Mouse (Mus musculus): Measurements from ENCODE around the gene Hist3h2a. TPM values are rescaled to one million over a fixed set of nuclear protein-coding genes. Genes with fewer than 3 reads are reported as not detected.
A peak's percentile ranks its signal among the peaks of the same experiment; 100 is the strongest.
"Not testable (repeated sequence)": the region's sequence is repeated elsewhere in the genome, so short reads cannot be mapped to it uniquely, and the experiment has no call there.

Gene Hist3h2a
- total RNA-seq, 2 experiments from 2014 or later: 47.6 to 64.4 TPM

DNA sequence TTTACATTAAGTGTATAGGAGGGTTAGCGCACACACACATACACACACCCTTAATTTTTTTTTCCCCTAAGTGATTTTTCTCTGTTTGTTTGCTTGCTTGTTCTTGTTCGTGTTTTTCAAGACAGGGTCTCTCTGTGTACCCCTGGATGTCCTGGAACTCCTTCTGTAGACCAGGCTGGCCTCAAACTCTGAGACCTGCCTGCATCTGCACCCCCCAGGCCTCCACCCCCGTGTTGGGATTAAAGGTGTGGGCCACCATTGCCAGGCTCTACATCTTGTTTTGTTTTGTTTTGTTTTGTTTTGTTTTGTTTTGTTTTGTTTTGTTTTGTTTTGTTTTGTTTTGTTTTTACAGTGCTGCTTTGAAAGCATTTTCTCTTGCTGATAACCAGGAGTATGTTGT is 7.2 kb upstream of the Hist3h2a start:
- DNase-seq (ENCODE audit: low spot score in 2 of 2): no peak

GRCm38 (mm10) chr11:58947798-58948528 is 6.5 kb upstream of the Hist3h2a start:
- DNase-seq (ENCODE audit: low spot score in 2 of 2): no peak

- no peak for DNase-seq (ENCODE audit: low spot score in 2 of 2)
Measured at GRCm38 (mm10) chr11:58948542-58949479, 5.7 kb upstream of the Hist3h2a start, which contains the start of gene Hist3h2ba. TSS of gene Hist3h2ba (plus strand) at chr11:58948920.

DNA sequence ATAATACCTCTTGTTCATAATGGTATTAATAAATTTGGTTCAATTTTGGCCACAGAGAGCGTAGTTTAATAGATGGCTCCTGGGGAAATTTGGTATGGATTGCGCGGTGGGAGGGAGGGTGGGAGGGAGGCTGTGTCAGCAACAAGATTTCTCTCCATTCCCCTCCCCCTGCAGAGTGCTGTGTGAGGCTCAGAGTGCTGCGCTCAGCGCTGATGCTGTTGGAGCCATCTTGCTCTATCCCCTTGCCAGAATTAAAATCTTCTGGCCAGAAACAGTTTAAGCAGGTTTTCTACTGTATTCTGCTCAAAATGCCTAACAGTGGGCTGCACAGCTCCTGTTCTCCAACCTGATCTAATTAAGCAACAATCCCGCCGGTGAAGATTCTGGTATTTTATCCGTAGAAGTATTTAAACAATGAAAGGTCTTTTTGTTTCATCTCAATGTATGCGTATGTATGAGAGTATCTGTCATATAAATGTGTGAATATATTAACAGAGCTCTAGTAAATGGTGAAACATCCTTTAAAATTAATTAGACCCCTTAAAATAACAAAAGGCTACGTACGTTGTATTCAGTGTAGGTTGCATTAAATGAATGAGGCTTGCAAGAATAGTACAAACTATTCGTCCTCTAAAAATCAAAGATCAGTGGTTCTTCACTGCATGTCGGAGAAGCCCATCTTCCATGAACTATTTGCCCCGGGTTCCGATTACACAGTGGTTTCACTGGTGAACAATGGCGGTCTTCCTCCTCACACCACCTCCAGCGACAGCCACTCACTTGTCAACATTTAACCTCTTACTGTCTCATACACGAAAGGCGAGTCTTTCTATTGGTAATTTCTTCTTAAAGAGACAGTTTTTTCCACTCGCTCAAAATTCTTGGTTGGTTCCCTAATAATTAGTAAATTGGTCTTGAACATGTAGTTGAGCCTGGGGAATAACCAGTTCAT is 4.7 kb upstream of the Hist3h2a start:
- no peak for DNase-seq (ENCODE audit: low spot score in 2 of 2)

GRCm38 (mm10) chr11:58951210-58951609 is 3.3 kb upstream of the Hist3h2a start:
- DNase-seq (ENCODE audit: low spot score in 2 of 2): no peak

DNA sequence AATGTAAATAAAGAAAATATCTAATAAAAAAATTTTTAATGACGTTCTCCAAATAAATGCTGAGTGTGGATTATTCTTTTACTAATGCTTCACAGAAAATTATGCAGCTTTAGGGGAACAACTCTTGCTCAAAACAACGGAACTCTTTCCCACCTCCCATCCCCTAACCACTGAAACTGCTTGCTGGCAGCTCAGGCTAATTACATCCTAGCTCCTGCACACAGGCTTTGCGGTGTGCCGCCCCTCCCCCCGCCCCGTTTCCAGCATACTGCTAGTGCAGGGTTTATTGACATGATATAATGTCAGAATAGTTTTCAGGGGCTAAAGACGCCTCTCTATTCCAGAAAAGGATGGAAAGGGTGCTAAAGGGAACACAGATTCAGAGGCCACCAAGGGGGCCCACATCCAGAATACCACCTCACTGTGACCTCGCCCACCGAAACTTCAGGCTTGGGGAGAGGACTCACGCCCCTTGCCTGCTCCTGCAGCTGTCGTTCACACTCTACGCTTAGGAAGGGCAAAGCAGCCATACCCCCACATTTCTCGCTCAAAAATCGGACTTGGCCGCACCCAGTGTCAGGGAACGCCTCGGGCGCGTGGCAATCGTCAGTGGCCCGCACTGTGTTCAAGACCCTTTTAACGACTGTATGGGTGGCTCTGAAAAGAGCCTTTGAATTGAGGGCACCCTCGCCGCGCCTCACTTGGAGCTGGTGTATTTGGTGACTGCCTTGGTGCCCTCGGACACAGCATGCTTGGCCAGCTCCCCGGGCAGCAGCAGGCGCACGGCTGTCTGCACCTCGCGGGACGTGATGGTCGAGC is 925 bp upstream of the Hist3h2a start:
- DNase-seq (ENCODE audit: low spot score in 2 of 2): no peak

GRCm38 (mm10) chr11:58954170-58954419 is 390 bp upstream of the Hist3h2a start:
- DNase-seq (ENCODE audit: low spot score in 2 of 2): not testable (repeated sequence)

- no peak for DNase-seq (ENCODE audit: low spot score in 2 of 2)
Measured at GRCm38 (mm10) chr11:58955143-58955867, 820 bp downstream of the Hist3h2a start.

GRCm38 (mm10) chr11:58955868-58956257 is 1.4 kb downstream of the Hist3h2a start:
- no peak for DNase-seq (ENCODE audit: low spot score in 2 of 2)

DNA sequence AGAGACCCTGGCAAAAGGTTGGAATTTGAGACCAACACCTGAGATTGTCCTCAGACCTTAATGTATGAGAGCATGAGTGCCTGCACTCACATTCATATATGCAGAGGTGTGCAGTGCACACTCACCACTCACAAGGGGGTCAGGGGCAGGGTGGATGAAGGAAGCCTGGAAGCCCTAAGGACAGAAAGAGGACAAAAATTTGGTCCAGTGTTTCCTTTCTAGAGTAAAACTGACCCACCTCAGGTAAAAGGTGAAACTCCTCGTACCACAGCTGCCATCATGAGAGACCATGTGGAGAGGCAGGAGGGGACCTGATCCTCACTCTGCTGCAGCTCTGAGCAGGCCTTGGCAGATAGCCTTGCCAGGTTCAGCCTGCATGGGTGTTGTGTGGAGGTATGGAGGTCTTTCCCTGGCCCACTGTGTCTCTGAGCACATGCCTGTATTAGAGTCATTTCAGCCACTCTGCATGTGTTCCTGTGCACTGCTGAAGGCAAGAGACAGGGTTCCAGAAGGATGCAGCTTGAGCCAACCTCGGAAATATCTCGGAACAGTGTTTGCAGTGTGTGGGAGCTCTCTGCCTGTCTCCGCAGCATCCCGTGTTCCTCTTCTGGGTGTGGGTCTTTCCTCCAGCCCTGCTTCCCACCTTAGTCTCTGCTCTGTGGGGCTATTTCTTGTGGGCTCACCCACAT is 2.9 kb downstream of the Hist3h2a start:
- no peak for DNase-seq (ENCODE audit: low spot score in 2 of 2)

DNA sequence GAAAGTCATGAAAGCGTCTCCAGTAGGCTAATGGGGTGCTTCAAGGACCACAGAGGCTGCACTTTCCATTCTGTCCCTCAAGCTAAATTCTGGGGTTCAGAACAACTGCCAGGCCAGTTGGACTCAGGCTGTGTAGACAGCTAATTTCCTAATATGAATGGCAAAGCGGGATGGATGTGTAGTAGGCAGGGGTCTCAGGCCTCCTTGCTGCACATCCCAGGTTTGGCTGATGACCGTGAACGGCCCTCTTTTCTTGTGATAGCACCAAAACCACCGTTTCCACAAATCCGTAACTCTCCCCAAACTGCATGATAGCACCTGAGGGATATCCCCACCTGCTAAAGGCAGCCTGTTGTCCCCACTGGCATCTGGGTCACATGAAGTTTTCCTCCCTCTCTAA is 4.1 kb downstream of the Hist3h2a start:
- no peak for DNase-seq (ENCODE audit: low spot score in 2 of 2)

DNA sequence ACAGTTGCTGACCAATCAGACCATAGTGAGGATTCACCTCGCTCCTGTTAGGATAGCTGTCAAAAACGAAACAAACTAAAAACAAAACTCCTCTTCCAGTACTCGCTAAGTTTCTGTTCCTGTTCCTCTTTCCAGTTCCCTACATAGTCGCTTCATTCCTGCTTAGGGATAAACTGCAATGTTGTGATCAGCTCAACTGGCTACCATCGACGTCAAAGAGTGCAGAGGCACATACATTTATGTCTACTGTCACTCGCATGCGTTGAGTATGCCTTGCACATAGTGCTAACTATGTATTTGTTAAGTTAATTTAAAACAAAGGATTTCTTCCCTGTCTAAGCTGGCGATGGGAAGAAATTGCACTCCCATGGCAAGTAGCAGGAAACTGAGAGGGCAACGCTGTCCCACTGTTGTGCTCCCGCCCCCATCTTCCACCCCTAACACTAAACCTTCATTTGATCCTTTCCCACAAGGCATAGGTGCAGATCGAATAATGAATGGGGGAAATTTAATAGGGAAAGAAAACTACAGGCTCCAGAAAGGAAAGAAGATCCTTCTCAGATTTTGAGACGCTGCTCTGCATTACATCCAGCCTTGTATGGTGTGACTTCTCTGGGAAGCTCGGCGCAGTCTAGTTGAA is 4.8 kb downstream of the Hist3h2a start:
- no peak for DNase-seq (ENCODE audit: low spot score in 2 of 2)

- DNase-seq (ENCODE audit: low spot score in 2 of 2): peak; percentile 50 to 53
Measured at GRCm38 (mm10) chr11:58959921-58960465, 5.5 kb downstream of the Hist3h2a start.

DNA sequence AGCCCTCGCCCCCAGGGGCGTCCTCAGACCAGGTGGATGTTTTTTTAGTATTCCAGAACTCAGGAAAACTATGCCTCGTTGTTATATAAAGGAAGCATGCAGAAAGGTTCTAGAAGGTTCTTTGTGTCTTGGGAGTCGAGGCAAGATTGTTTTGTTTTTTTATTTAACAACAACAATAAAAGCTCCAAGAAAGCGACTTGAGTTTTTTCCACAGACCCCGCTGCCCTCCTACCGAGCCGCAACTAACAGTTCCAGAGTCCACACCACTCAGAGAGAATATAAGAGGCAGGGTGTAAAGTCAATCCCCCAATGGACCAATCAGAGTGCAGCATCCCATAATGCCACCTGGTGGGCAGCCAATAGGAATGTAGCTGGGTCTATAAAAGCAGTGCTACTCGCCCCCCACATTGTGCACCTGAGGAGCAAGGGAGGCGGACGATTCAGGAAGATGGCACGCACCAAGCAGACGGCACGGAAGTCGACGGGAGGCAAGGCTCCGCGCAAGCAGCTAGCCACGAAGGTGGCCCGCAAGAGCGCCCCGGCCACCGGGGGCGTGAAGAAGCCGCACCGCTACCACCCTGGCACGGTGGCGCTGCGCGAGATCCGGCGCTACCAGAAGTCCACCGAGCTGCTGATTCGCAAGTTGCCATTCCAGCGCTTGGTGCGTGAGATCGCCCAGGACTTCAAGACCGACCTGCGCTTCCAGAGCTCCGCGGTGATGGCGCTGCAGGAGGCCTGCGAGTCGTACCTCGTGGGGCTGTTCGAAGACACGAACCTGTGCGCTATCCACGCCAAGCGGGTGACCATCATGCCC is 7.1 kb downstream of the Hist3h2a start:
- no peak for DNase-seq (ENCODE audit: low spot score in 2 of 2)

DNA sequence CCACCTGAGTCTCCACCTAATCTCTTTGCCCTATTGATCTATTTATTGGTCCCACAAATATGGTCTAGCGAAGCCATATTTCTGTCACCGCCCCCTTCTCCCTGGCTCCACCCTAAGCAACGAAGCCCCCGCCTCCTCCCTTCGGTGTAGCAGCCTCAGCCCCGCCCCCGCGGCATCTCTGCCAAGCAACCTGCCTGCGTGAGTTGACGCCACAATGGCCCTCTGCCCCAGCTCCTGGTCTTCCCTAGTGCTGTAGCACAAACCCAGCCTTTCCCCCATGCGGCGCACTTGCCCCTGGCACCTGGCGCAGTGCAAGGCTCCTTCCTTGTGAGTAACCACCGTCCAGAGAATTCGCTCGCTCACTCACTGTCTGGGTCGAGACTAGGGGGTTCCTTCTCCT is 9.1 kb downstream of the Hist3h2a start:
- no peak for DNase-seq (ENCODE audit: low spot score in 2 of 2)

DNA sequence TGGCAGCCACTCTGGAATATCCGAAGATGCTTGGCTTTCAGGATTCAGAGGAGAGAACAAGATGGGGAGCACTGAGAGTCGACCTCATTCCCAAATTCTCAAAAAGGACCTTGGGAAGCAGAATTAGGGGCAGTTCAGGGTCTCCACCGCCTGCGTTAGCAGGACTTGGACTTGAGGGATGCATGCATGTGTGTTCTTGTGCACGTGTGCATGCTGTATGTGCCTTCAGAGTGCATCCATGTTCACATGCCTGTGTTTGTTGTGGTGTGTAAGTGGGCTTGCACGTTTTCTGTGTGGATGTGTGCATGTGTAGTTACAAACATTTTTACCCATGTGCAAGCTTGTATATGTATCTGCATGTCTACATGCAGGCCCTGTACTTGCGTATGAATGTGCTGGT is 9.7 kb downstream of the Hist3h2a start:
- no peak for DNase-seq (ENCODE audit: low spot score in 2 of 2)

GRCm38 (mm10) chr11:58965001-58965760 is 10.7 kb downstream of the Hist3h2a start:
- DNase-seq (ENCODE audit: low spot score in 2 of 2): no peak

Data from adrenal gland, postnatal 4 days (tissue).